Mouse (Mus musculus): ENCODE results near the gene Dst. TPM values are rescaled to one million over a fixed set of nuclear protein-coding genes. Genes with fewer than 3 reads are reported as not detected.

Dst gene
- total and polyA plus RNA-seq, 3 experiments: 0.08 to 0.60 TPM; not detected in 1

- Histone ChIP-seq H3K4me1 (ENCODE audit: control insufficient read depth in 1 of 2, insufficient read depth in 2 of 2, low read length in 2 of 2) (no peaks in the 10 kb centered on the region), H3K36me3 (ENCODE audit: control insufficient read depth in 1 of 2, insufficient read depth in 2 of 2, low read length in 2 of 2) (no peaks in the 10 kb centered on the region), H3K27me3 (ENCODE audit: control insufficient read depth in 1 of 2, insufficient read depth in 2 of 2, low read length in 2 of 2) (no peaks in the 10 kb centered on the region), H3K27ac (ENCODE audit: control insufficient read depth, low read depth, low read length) (no peak overlapping the region), H3K9ac (ENCODE audit: control insufficient read depth, low read depth, low read length, poor library complexity, severe bottlenecking) (no peak overlapping the region), H3K4me3 (ENCODE audit: control insufficient read depth in 1 of 2, insufficient read depth in 1 of 2, low read depth in 2 of 2, low read length in 2 of 2) (no peak overlapping the region), H3K9me3 (replicated peaks; ENCODE audit: insufficient read depth, low read length) (no peaks in the 10 kb centered on the region), H3K79me2 (ENCODE audit: control insufficient read depth, insufficient read depth, low read length, poor library complexity) (no peaks in the 10 kb centered on the region)
- no peak for TF ChIP-seq CHD1 (IDR thresholded peaks at IDR 0.05; ENCODE audit: low read depth, low read length)
- no peak for TF ChIP-seq MEF2A (IDR thresholded peaks at IDR 0.05; ENCODE audit: extremely low read depth, insufficient replicate concordance, low read depth, low read length, poor library complexity, severe bottlenecking)
- no peak for TF ChIP-seq ZKSCAN1 (IDR thresholded peaks at IDR 0.05; ENCODE audit: low read depth, low read length)
- TF ChIP-seq EP300 (IDR thresholded peaks at IDR 0.05; ENCODE audit: low read depth in 1 of 2, low read length in 2 of 2): no peak
- TF ChIP-seq UBTF (IDR thresholded peaks at IDR 0.05; ENCODE audit: borderline replicate concordance, insufficient read depth, low read depth, low read length): no peak
- TF ChIP-seq MAZ (IDR thresholded peaks at IDR 0.05; ENCODE audit: low read depth, low read length): no peak
- TF ChIP-seq ZC3H11A (IDR thresholded peaks at IDR 0.05; ENCODE audit: low read depth, low read length): no peak
- TF ChIP-seq ELF1 (IDR thresholded peaks at IDR 0.05; ENCODE audit: low read depth, low read length): no peak
- DNase-seq (ENCODE audit: low read depth, low spot score): no peak
These were observed 345.9 kb downstream of the Dst start for GRCm38 (mm10) chr1:34253876-34254275.

DNA sequence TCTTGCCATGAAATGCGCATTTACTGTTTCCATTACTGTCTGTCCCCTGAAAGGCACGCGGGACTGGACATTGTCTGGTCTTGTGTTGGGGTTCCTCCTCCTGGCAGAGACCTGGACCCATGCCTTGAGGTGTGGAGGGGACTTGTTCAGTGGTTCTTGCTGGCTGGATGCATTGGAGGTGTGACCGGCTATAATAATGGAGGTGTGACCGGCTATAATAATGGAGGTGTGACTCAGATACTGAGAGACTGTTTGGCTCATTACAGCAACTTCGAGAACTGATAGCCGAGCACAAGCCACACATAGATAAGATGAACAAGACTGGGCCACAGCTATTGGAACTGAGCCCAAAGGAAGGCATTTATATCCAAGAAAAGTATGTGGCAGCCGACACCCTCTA, 351.9 kb downstream of the Dst start:
- H3K27me3 ChIP-seq (ENCODE audit: control insufficient read depth in 1 of 2, insufficient read depth in 2 of 2, low read length in 2 of 2): no peaks in the 10 kb centered on the region
- no peak overlapping the region for H3K27ac ChIP-seq (ENCODE audit: control insufficient read depth, low read depth, low read length)
- no peaks in the 10 kb centered on the region for H3K4me1 ChIP-seq (ENCODE audit: control insufficient read depth in 1 of 2, insufficient read depth in 2 of 2, low read length in 2 of 2)
- H3K36me3 ChIP-seq (ENCODE audit: control insufficient read depth in 1 of 2, insufficient read depth in 2 of 2, low read length in 2 of 2): no peaks in the 10 kb centered on the region
- H3K4me3 ChIP-seq (ENCODE audit: control insufficient read depth in 1 of 2, insufficient read depth in 1 of 2, low read depth in 2 of 2, low read length in 2 of 2): no peak overlapping the region
- no peak for DNase-seq (ENCODE audit: low read depth, low spot score)
- TF ChIP-seq ZNF384 (IDR thresholded peaks at IDR 0.05; ENCODE audit: low read depth, low read length) (no peak), POLR2A (IDR thresholded peaks at IDR 0.05; ENCODE audit: control insufficient read depth in 1 of 2, insufficient read depth in 1 of 2, low read depth in 1 of 2, low read length in 2 of 2, poor library complexity in 1 of 2) (no peak), ZKSCAN1 (IDR thresholded peaks at IDR 0.05; ENCODE audit: low read depth, low read length) (no peak), MAX (IDR thresholded peaks at IDR 0.05; ENCODE audit: low read length) (no peak), MAFK (IDR thresholded peaks at IDR 0.05; ENCODE audit: borderline replicate concordance, low read depth, low read length) (no peak), CHD2 (IDR thresholded peaks at IDR 0.05; ENCODE audit: low read length) (no peak), HCFC1 (IDR thresholded peaks at IDR 0.05; ENCODE audit: low read depth, low read length) (no peak), E2F4 (IDR thresholded peaks at IDR 0.05; ENCODE audit: borderline replicate concordance, low read depth, low read length) (no peak), NELFE (IDR thresholded peaks at IDR 0.05; ENCODE audit: low read depth, low read length) (no peak), RAD21 (IDR thresholded peaks at IDR 0.05; ENCODE audit: low read depth, low read length) (no peak), TBP (IDR thresholded peaks at IDR 0.05; ENCODE audit: low read depth, low read length) (no peak), POLR2AphosphoS5 (IDR thresholded peaks at IDR 0.05; ENCODE audit: borderline replicate concordance, low read depth, low read length) (no peak), JUND (IDR thresholded peaks at IDR 0.05; ENCODE audit: low read depth, low read length) (no peak), ZC3H11A (IDR thresholded peaks at IDR 0.05; ENCODE audit: low read depth, low read length) (no peak), ETS1 (IDR thresholded peaks at IDR 0.05; ENCODE audit: low read depth, low read length) (no peak), USF1 (IDR thresholded peaks at IDR 0.05; ENCODE audit: low read depth, low read length) (no peak)
- no peaks in the 10 kb centered on the region for H3K9me3 ChIP-seq (replicated peaks; ENCODE audit: insufficient read depth, low read length)
- H3K9ac ChIP-seq (ENCODE audit: control insufficient read depth, low read depth, low read length, poor library complexity, severe bottlenecking): no peak overlapping the region
- no peaks in the 10 kb centered on the region for H3K79me2 ChIP-seq (ENCODE audit: control insufficient read depth, insufficient read depth, low read length, poor library complexity)

Measured in MEL (cell line).